Mouse (Mus musculus): ENCODE measurements around the gene Fam234b.

The Fam234b gene

DNA sequence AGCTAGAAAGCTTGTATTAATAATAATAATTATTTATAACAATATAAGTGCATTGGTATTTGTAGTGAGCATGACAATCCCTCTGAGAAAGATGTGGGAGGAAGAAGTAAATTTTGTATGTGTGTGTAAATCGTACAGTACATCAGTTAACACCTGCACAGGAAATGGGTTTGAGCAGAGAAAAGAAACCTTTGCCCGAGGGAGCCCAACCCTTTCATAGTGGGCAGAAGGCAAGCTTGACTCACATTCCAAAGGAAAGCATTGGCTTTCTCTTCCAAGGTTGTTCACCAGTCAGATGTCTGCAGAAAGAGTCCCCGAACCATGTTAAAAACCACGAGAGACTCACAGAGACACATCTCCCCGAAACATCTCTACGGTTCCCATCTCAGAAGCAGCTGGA lies 75.3 kb downstream of the Fam234b start:
- no peak for DNase-seq

DNA sequence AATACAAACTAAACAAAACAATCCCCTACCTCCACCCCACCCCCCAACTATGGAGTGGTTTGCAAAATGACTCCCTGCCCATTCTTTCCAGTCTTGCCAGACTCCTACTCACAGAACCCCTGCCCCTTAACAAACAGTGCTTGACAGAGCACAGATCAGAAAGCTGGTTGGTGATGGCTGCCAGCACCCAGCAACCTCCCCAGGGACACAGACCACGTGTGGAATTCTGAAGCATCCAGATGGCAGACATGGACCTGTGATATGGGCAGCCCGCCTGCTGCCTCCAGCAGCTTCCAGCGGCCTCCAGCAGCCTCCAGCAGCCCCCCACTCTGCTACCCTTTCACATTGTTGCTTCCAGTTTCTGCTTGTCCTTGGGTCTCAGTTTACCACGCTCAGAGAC lies 77.5 kb downstream of the Fam234b start:
- DNase-seq = no peak

DNA sequence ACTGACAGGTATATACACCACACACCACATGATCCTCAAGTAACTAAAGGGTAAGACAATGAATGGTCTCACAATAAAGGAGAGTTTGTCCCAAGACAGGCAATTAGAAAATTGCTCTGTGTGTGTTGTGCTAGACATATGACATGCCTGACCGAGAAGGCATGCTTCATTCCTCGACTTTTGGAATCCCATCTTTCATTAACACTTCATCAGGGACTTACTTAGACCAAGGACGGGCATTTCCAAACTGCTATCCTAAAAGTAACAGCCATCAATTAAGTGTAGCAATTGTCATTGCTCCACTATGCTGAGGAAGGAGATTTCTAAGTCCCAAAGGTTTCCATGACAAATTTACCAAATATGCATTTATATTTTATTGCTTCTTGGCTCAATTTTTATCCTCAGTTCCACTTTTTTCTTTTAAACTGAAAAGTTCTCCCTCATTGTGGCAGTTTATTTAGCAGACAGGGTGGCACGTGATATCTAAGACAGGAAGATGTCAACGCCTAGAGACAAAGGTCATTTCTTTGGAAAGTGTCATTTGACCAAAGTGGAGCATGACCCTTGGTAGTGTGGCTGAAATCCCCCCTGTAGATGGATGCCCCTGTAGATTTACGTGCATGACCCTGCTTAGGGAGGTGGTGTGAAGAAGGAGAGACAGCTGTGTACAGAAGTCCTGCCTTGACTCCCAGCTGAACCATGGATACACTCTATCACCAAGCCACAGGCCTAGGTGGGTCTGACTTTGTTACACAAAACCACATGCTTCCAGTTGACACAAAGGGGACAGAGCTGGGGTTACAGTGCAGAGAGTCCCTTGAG lies 78.9 kb downstream of the Fam234b start:
- peak; percentile 46 for DNase-seq

DNA sequence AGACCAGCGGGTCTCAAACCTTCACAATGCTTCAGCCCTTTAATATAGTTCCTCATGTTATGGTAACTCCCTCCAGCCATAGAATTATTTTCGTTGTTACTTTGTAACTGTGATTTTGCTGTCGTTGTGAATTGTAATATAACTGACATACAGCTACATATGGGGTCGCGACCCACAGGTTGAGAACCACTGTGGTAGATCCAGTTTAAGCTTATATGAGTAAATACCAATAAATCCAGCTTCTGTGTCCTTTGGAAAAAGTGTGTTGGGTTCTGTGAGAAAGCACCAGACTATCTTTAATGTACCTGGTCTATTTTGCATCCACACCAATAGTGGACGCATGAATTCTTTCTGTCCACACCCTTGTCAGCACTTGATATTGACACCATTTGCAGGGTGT lies 80.5 kb downstream of the Fam234b start:
- DNase-seq = no peak

DNA sequence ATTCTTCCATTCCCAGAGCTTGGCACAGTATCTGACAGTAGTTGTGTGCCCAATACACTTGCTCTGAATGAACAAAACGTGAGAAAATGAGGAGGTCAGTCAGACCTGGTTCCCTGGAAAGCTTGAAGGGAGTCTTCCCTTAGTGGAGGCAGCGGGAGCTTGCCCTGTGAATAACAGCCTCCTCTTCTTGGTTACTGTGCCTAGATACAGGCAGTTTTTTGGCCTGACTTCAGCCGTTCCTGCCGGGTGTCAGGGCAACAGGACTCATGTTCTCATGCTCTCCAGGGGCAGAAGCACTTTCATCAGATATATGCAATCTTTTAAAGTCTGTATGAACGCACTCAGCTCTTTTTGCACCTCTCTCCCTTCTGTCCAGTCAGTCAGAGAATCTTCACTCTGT lies 81.5 kb downstream of the Fam234b start:
- no peak for DNase-seq

DNA sequence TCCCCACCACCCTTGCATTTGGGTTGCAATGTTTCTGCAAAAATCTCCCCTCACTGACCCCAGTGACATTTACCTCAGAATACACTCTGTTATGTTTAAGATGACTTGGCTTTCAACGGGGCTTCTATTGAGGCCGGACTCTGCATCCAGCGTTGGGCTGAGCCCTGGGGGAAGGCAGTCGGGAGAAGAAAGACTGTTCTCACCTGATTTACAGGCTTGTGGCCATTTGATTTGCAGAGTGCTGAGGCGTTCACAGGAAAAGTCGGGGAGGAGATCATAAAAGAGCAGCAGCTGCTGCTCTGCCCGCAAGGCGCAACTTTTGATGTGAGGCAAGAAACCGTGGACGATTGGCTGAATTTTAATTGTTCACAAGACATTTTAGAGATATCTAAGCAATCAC lies 82.1 kb downstream of the Fam234b start:
- no peak for DNase-seq

DNA sequence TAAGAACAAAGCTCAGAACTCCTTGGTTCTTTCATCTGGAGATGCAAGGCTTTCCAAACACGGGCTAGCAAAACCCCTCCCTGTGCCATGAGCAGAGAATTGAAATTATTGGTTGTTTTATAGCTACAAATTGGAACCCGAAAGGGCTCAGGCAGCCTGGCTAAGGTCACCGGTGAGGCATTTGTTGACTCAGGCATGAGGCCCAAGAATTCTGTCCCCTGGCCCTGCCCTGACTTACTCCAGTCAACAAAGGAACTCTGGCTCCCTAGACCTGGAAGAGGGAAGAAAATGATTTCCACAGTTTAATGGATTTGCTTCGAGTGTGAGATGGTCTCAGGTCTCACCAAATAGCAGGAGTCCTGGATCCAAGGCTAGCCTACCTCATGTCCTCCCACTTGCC lies 94.6 kb downstream of the Fam234b start:
- DNase-seq = peak; percentile 30

DNA sequence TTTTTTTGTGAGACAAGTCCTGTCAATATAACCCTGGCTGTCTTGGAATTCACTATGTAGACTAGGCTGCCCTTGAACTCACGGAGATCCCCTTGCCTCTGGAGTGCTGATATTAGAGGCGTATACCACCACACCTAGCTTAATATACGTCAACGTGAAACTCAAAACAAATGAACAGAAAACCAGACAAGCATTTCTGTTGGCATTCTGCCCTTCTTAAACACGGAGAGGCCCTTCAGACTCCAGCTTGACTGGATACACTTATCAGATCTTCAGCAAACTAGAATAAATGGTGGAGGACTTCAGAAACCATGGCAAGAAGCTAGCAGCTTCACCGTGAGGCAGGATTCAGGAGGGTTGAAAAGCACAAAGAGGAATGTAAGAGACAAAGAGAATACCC lies 96.4 kb downstream of the Fam234b start:
- no peak for DNase-seq
